Mouse (Mus musculus) intestine, embryonic 15.5 days (tissue): ENCODE measurements at regions not wholly inside any gene's neighbourhood (a gene's known extent, or its start where the extent isn't known, plus 50 kb on each side); places are given as distances from the start of the nearest gene placed in this dataset.

Experiments
- ATAC-seq: fragments of 200-750 bp; cut with Nextera tagmentation; 2 replicates; pipeline ENCODE4 v1.8.0; 2017; ENCODE audit warnings: moderate TSS enrichment, moderate library complexity
- H3K27ac ChIP-seq: fragments of 300-500 bp; sonication (generic); 2 replicates; pipeline ENCODE4 v1.5.1; 2015; ENCODE audit warnings: mild to moderate bottlenecking, inconsistent platforms
- H3K27me3 ChIP-seq: fragments of 300-500 bp; sonication (generic); replicated peaks from 2 replicates; pipeline ENCODE4 v1.6.1; 2015; ENCODE audit warnings: inconsistent platforms
- H3K36me3 ChIP-seq: fragments of 300-500 bp; sonication (generic); 2 replicates; pipeline ENCODE4 v1.6.1; 2015; ENCODE audit warnings: inconsistent platforms
- H3K4me1 ChIP-seq: fragments of 300-500 bp; sonication (generic); replicated peaks from 2 replicates; pipeline ENCODE4 v1.6.1; 2015; ENCODE audit warnings: inconsistent platforms
- H3K4me2 ChIP-seq: fragments of 300-500 bp; sonication (generic); replicated peaks from 2 replicates; pipeline ENCODE4 v1.6.1; 2015; ENCODE audit warnings: mild to moderate bottlenecking, inconsistent platforms
- H3K4me3 ChIP-seq: fragments of 300-500 bp; sonication (generic); replicated peaks from 2 replicates; pipeline ENCODE4 v1.5.1; 2015; ENCODE audit warnings: inconsistent platforms
- H3K9ac ChIP-seq: fragments of 300-500 bp; sonication (generic); 2 replicates; pipeline ENCODE4 v1.6.1; 2015; ENCODE audit warnings: inconsistent platforms
- H3K9me3 ChIP-seq: fragments of 300-500 bp; sonication (generic); 2 replicates; pipeline ENCODE4 v1.6.1; 2016; ENCODE audit warnings: inconsistent platforms
- WGBS: fragments of 180-500 bp; shearing (Covaris S2); methylation state at CpG from one replicate; pipeline ENCODE4 v1.1.7; 2015; 5-methylcytosine and 5-hydroxymethylcytosine counted together

DNA sequence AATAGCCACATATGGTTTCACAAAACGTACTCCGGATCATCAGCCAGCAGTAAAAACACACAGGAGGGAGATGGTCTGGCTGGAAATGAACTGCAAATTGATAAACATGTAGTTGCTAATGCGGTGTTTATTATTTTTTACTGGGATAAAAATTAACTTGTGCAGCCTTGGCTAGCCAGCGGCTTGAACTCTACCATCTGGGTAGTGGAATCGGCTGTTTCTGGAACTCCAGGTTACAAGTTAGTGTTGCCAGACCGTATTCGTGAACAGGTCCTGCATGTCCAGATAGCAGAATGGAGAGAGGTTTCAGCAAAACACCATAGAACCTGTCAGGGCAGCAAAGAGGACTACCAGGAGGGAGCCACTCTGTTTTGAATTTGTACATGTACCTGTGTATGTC is 107.4 kb downstream of the Tomm20 start:
- H3K4me2 ChIP-seq, result no peak overlapping the region
- no peak overlapping the region for H3K9ac ChIP-seq
- WGBS, result 70% methylated on average over 7 of the region's 7 CpGs
- no peaks in the 10 kb centered on the region for H3K27me3 ChIP-seq
- no peak for ATAC-seq
- no peak overlapping the region for H3K4me3 ChIP-seq
- no peaks in the 10 kb centered on the region for H3K36me3 ChIP-seq
- H3K27ac ChIP-seq, result peak overlapping the region; percentile 83
- H3K9me3 ChIP-seq, result no peaks in the 10 kb centered on the region
- H3K4me1 ChIP-seq, result peaks cover 42% of the 10 kb centered on the region

DNA sequence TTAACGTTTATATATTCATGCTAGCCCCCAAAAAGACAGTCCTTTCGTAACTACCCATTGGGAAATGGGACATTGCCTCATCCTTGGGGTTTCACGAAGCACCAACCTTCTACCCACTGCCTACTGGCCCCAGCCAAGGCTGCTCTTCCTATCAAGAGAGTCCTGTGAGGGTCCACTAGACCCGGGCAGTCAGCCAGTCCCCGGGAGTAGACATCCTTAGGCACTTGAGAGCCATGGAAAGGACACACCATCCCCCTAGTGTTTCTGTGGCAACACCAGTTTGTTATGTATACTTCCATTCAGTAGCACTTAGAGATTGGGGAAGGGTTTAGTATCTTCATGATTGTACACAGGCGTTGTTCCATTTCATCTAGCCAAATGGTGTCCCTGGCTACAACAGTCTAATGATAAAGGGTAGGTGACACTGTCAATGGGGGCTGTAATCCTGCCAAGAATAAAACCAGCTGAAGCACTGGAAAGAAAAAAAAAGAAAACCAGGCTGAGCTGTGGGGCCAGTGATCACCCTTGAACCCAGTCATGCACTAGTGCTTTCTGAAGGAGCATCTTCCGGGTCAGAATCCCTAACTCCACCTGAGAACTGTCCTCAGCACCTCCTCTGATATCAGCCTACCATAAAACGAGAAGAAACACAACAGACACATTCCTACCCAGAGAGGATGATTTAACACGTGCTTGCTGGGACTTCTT is 108.2 kb downstream of the Tomm20 start:
- Histone ChIP-seq H3K36me3 (no peaks in the 10 kb centered on the region), H3K4me2 (no peak overlapping the region), H3K4me3 (no peak overlapping the region), H3K9me3 (no peaks in the 10 kb centered on the region), H3K27ac (0 out of 2 replicates have a peak overlapping the region, but pooled peaks have one; percentile 13), H3K9ac (no peak overlapping the region), H3K4me1 (peaks cover 48% of the 10 kb centered on the region), H3K27me3 (no peaks in the 10 kb centered on the region)
- 62% methylated on average over 9 of the region's 9 CpGs for WGBS
- no peak for ATAC-seq

DNA sequence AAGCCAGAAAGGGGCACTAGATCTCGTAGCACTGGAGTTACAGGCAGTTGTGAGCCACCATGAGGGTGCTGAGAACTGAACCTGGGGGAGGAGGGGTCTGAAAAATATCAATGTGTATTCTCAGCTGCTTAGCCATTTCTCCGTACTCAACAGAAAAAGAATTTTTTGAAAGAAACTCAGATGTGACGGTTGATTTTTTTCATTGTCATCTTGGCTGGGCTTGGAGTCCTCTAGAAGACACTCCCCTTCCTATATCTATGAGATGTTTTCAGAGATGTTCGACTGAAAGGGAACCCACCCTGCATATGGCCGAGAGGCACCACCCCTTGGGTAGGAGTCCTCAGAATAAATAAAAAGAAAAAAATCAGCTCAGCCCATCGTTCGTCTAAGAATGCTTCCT is 110.1 kb downstream of the Tomm20 start:
- no peak for ATAC-seq
- Histone ChIP-seq H3K4me2 (no peak overlapping the region), H3K4me3 (no peak overlapping the region), H3K27ac (no peak overlapping the region), H3K9ac (no peak overlapping the region), H3K27me3 (no peaks in the 10 kb centered on the region), H3K4me1 (peaks cover 64% of the 10 kb centered on the region), H3K36me3 (no peaks in the 10 kb centered on the region), H3K9me3 (no peaks in the 10 kb centered on the region)
- 72% methylated on average over 7 of the region's 7 CpGs for WGBS

DNA sequence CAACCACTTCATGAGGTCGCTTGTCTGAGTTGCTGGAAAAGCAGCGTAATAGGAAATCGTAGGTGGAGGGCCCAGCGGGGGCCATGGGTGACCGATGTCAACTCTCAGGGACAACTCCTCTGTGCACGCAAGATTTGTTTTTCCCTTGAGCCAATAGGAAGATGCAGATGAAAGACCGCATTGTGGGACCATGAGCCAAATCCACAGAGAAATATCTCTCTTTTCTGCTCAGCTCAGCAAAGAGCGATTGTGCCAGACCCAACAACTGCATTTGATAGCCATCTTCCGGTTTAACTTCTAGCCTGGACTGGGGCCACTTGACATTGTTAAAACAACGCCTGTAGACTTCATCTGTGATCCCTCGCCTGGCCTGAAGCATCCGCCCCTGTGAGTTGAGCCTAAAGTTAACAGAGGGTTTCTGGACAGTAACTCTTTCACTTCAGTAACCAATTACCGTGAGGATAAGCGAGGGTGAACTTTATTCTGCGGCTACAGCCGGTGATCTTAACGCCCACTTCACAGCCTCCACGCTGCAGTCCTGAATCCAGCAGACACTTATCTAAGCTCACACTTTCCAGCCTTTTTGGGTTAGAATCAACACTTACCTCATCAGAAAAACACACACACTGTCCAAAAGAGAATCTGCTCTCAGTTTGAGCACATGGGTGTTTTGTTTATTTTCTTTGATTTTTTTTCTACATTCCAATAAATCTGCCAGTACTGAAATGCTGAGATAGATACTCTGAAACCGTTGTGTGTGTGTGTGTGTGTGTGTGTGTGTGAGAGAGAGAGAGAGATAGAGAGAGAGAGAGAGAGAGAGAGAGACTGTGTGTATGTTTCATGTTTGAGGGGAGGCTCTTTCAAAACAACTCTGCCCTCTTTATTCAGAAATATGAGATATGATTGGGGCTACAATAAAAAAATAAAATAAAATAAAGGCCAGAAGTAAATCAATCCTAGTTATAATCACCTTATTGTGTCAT is 111.9 kb downstream of the Tomm20 start:
- no peak overlapping the region for H3K4me3 ChIP-seq
- H3K9ac ChIP-seq, result no peak overlapping the region
- 17% methylated on average over 19 of the region's 19 CpGs for WGBS
- peak; percentile 27 for ATAC-seq
- peak overlapping the region; percentile 88 for H3K27ac ChIP-seq
- H3K27me3 ChIP-seq, result no peaks in the 10 kb centered on the region
- H3K9me3 ChIP-seq, result no peaks in the 10 kb centered on the region
- H3K4me1 ChIP-seq, result peaks cover 58% of the 10 kb centered on the region
- no peaks in the 10 kb centered on the region for H3K36me3 ChIP-seq
- 0 out of 2 replicates have a peak overlapping the region, but pooled peaks have one; percentile 6 for H3K4me2 ChIP-seq

DNA sequence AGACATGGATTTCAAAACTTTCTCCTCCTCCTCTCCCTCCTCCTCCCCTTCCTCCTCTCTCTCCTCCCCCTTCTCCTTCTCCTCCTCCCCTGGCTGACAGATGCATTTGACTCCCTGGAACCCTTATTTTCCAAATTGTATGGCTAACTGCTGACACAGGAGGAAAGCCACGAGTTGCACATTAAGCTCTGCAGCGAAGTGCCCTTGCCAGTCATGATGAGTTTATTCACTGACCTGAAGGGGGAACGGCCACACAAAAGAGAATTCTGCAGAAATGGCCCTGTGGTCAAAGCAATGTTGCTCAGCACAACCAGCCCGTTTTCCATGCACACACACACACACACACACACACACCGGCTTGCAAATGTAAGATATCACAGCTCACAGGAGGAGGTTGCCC is 112.6 kb downstream of the Tomm20 start:
- H3K9ac ChIP-seq, result no peak overlapping the region

DNA sequence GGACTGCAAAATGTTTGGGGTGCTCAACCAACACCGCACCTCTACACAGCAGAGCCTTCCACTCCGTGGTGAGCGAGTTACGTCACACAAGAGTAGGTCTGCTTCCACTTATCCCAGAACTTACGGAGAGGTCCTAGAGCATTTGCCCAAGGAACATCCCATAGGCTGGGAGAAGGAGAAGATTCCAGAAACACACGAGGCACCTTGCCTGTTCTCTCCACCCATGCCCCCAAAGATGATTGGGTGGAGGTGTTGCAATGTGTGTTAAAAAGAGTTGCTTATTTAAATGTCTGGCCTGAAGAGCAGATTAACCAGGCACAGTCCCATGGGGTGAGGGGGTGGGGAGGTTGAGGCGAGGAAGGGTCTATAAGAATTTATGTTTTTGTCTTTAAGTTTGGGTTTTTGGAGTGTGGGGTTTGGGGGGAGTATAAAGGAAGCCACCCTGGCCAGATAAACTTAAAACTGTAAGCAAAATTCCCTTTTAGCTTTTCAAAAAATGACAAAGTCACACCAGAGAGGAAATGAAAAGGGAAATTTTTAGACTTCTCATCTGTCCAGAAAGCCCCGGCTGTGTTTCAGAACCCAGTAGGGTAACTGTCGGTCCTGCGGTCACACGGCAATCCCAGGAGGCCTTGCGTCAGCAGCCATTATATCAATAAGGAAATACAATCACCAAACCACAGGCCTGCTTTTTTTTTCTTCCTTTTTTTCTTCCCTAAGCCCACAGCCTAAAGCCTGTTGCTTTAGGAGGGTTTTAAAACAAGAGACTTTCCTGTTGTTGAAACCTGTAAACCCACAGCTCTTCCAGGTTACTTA is 113.3 kb downstream of the Tomm20 start:
- Histone ChIP-seq H3K27me3 (no peaks in the 10 kb centered on the region), H3K36me3 (no peaks in the 10 kb centered on the region), H3K4me1 (peaks cover 55% of the 10 kb centered on the region), H3K9me3 (no peaks in the 10 kb centered on the region), H3K4me2 (no peak overlapping the region), H3K9ac (no peak overlapping the region), H3K4me3 (no peak overlapping the region), H3K27ac (peak overlapping the region; percentile 88)
- WGBS, result 71% methylated on average over 12 of the region's 12 CpGs
- no peak for ATAC-seq

More for the DNA sequence above, 112.6 kb downstream of the Tomm20 start:
- 0 out of 2 replicates have a peak overlapping the region, but pooled peaks have one; percentile 6 for H3K4me2 ChIP-seq
- no peak overlapping the region for H3K4me3 ChIP-seq
- H3K27me3 ChIP-seq, result no peaks in the 10 kb centered on the region
- no peaks in the 10 kb centered on the region for H3K9me3 ChIP-seq
- 13% methylated on average over 5 of the region's 5 CpGs for WGBS
- H3K27ac ChIP-seq, result peak overlapping the region; percentile 88
- ATAC-seq, result no peak
- H3K4me1 ChIP-seq, result peaks cover 55% of the 10 kb centered on the region
- no peaks in the 10 kb centered on the region for H3K36me3 ChIP-seq

DNA sequence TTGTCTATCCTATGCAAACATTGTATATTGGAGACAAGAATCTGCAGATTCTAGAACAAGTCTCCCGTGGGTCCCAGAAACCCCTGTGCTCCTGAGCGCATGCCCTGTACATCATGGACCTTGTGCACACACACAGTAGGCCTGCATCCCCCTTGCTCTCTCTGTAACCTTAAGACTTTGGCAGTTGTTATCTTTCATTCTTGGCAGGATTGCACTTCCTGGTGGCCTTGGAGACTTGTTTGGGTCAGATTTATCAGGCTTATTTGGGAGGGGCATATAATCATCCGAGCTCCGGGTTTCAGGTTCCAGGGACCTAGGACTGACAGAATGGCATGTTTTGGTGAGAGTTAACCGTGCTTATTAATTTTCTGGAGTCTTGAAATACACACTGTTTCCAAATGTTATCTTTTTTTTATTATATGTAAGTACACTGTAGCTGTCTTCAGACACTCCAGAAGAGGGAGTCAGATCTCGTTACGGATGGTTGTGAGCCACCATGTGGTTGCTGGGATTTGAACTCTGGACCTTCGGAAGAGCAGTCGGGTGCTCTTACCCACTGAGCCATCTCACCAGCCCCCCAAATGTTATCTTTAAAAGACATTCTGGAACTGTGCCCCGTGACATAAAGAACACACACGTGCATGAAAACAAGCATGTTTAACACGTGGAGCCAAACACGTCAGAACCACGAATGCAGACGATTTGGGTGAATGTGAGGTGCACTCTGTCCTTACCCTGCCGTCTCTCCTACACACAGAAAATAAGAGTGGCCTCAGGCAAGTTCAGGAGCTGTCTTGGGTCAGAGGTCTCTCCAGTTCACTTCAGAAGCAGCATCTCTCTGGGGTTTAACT is 114.1 kb downstream of the Tomm20 start:
- Histone ChIP-seq H3K9ac (no peak overlapping the region), H3K4me2 (no peak overlapping the region), H3K36me3 (no peaks in the 10 kb centered on the region), H3K4me1 (peaks cover 60% of the 10 kb centered on the region), H3K27ac (peak overlapping the region; percentile 88), H3K9me3 (no peaks in the 10 kb centered on the region), H3K27me3 (no peaks in the 10 kb centered on the region), H3K4me3 (no peak overlapping the region)
- WGBS, result 75% methylated on average over 16 of the region's 16 CpGs
- no peak for ATAC-seq

DNA sequence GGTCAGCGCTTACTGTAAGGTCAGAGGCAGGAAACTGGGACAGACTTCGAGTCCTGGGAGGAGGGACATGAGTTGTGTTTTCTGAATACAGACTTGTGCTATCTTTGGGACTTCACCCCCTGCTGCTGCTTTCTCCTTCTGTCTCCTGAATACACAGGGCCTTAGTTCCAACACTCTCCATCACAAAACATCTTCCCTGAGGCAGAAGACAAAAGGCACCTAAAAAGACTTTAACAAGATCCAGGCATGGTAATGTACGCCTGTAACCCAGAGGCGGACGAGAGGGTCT is 115.5 kb downstream of the Tomm20 start:
- 66% methylated on average over 5 of the region's 5 CpGs for WGBS
- Histone ChIP-seq H3K4me3 (no peak overlapping the region), H3K27ac (peak overlapping the region; percentile 84), H3K4me2 (no peak overlapping the region), H3K9me3 (no peaks in the 10 kb centered on the region), H3K4me1 (peaks cover 69% of the 10 kb centered on the region), H3K9ac (no peak overlapping the region), H3K36me3 (no peaks in the 10 kb centered on the region), H3K27me3 (no peaks in the 10 kb centered on the region)
- no peak for ATAC-seq

DNA sequence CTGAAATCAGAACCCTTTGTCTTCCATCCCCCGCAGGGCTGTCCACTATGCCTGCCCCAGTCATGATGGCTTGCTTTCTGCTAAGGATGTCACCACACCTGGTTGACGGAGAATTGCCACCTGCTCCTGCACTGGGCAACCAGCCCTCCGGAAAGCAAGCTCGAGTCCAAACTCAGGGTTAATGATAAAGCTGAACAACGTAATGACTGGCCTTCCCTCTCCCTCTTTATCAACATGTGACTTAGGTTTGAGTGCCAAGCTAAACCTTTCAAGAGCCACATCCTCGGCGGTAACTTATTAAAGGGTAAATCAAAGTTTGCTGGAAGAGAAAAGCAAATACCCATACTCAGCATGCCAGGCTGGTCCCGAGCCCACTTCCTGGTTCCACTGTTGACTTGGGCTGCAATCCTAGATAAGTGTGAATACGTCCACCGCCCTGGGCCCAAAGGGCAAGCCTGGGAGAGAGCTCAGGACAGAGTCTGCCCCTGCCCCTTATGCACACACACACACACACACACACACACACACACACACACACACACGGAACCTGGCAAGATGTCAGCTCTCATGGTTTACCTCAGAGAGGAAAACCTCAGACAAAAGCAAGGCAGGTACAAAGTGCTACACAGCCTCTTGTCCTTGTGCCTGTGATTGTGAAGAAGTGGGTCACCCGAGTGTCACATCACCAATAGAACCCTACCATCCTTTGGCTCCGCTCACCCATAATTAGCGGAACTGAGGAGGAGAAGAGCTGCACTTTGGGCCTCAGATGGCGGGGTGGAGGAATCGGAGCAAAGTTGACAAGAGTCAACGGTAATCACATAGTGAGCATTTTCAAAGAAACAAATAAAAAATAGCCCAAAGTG is 116.0 kb downstream of the Tomm20 start:
- H3K4me1 ChIP-seq, result peaks cover 72% of the 10 kb centered on the region
- ATAC-seq, result peak; percentile 80
- H3K27me3 ChIP-seq, result no peaks in the 10 kb centered on the region
- WGBS, result 61% methylated on average over 17 of the region's 17 CpGs
- H3K4me2 ChIP-seq, result peak overlapping the region; percentile 33
- no peak overlapping the region for H3K4me3 ChIP-seq
- H3K36me3 ChIP-seq, result no peaks in the 10 kb centered on the region
- H3K27ac ChIP-seq, result peak overlapping the region; percentile 84
- H3K9me3 ChIP-seq, result no peaks in the 10 kb centered on the region
- no peak overlapping the region for H3K9ac ChIP-seq

DNA sequence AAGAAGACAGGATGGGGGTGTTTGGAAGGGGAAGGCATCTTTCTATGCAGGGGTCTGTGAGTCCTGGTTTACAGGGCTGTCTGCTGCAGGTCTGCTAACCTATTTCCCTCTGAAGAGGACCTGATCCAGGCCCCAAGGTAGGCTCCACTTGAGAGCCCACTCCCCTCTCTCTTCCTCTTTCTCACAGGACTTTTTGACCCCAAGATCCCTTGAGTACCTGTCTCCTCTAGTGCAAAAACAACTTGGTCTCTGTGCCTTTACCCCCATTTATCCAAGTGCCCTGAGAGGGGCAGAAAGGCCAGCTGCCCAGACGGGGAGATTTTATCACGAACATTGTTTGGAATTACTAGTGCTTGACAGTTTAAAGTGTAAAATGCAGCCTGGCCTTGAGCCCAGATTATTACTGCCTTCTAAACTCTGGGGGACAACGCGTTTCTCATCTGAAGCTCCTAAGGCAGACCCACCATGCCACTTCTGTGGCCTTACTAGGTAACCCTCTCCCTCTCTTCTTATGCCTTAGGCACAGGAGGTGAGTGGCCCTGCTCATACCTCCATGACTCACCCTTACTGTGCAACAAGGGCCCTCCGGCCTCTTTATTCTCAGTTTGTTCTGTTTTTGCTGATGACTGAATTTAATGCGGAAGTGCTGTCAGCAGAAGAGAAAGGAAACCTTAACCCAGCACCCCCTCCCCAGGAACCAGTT is 117.8 kb downstream of the Tomm20 start:
- H3K27me3 ChIP-seq, result no peaks in the 10 kb centered on the region
- H3K9me3 ChIP-seq, result no peaks in the 10 kb centered on the region
- H3K36me3 ChIP-seq, result no peaks in the 10 kb centered on the region
- H3K9ac ChIP-seq, result peak overlapping the region; percentile 14
- 11% methylated on average over 6 of the region's 6 CpGs for WGBS
- peak overlapping the region; percentile 100 for H3K27ac ChIP-seq
- H3K4me1 ChIP-seq, result peaks cover 62% of the 10 kb centered on the region
- no peak overlapping the region for H3K4me2 ChIP-seq
- H3K4me3 ChIP-seq, result no peak overlapping the region
- ATAC-seq, result no peak
